Mouse (Mus musculus) right cerebral cortex, postnatal 14 days (tissue): ENCODE measurements around the gene Map4k2.
A peak's percentile ranks its signal among the peaks of the same experiment; 100 is the strongest.
"Not testable (repeated sequence)": the region's sequence is repeated elsewhere in the genome, so short reads cannot be mapped to it uniquely, and the experiment has no call there.

Source experiments
- DNase-seq: peaks from one replicate; pipeline ENCODE4 v3.0.0; 2022

Gene Map4k2

GRCm38 (mm10) chr19:6340524-6341452, at the start of gene Map4k2:
TSS of gene Map4k2 (plus strand) at chr19:6341135.
- DNase-seq, result peak; percentile 75

- DNase-seq, result no peak
Observed at GRCm38 (mm10) chr19:6292262-6292661, 48.7 kb upstream of the Map4k2 start.

- DNase-seq, result no peak
Observed at GRCm38 (mm10) chr19:6294301-6294700, 46.6 kb upstream of the Map4k2 start.

GRCm38 (mm10) chr19:6296551-6297210, 44.3 kb upstream of the Map4k2 start:
- DNase-seq, result no peak

GRCm38 (mm10) chr19:6297641-6298040, 43.3 kb upstream of the Map4k2 start:
- no peak for DNase-seq

GRCm38 (mm10) chr19:6299003-6299402, 41.9 kb upstream of the Map4k2 start:
- DNase-seq, result no peak

GRCm38 (mm10) chr19:6299450-6300267, 41.3 kb upstream of the Map4k2 start:
- DNase-seq, result no peak

- DNase-seq, result no peak
Observed at GRCm38 (mm10) chr19:6300402-6300841, 40.5 kb upstream of the Map4k2 start.

- no peak for DNase-seq
Observed at GRCm38 (mm10) chr19:6302114-6302513, 38.8 kb upstream of the Map4k2 start.

- peak; percentile 44 for DNase-seq
Observed at GRCm38 (mm10) chr19:6302522-6302921, 38.4 kb upstream of the Map4k2 start.

GRCm38 (mm10) chr19:6303831-6304230, 37.1 kb upstream of the Map4k2 start:
- no peak for DNase-seq

- peak; percentile 82 for DNase-seq
Observed at GRCm38 (mm10) chr19:6304787-6305516, 36.0 kb upstream of the Map4k2 start.

GRCm38 (mm10) chr19:6305517-6306115, 35.3 kb upstream of the Map4k2 start:
- no peak for DNase-seq

GRCm38 (mm10) chr19:6306137-6306551, 34.8 kb upstream of the Map4k2 start, which contains the start of gene Cdc42bpg:
TSS of gene Cdc42bpg (plus strand) at chr19:6306456.
- peak; percentile 43 for DNase-seq

GRCm38 (mm10) chr19:6306586-6306985, 34.3 kb upstream of the Map4k2 start:
- DNase-seq, result peak; percentile 65

GRCm38 (mm10) chr19:6307733-6308531, 33.0 kb upstream of the Map4k2 start:
- no peak for DNase-seq

- DNase-seq, result no peak
Observed at GRCm38 (mm10) chr19:6310181-6310580, 30.8 kb upstream of the Map4k2 start.

- not testable (repeated sequence) for DNase-seq
Observed at GRCm38 (mm10) chr19:6311783-6312182, 29.2 kb upstream of the Map4k2 start.

- no peak for DNase-seq
Observed at GRCm38 (mm10) chr19:6313796-6314195, 27.1 kb upstream of the Map4k2 start.

- DNase-seq, result no peak
Observed at GRCm38 (mm10) chr19:6314513-6314912, 26.4 kb upstream of the Map4k2 start.

GRCm38 (mm10) chr19:6315573-6315972, 25.4 kb upstream of the Map4k2 start:
- DNase-seq, result no peak
